Mouse (Mus musculus) MEL (cell line): Measurements from ENCODE around the gene Sp2. TPM values are rescaled to one million over a fixed set of nuclear protein-coding genes. Genes with fewer than 3 reads are reported as not detected.
A peak's percentile ranks its signal among the peaks of the same experiment; 100 is the strongest.

ENCODE experiments used
- DNase-seq: peaks from one replicate; pipeline ENCODE4 v3.0.0; 2011; ENCODE audit warnings: low read depth, low spot score
- H3K27ac ChIP-seq: 2 replicates; pipeline ENCODE4 v1.5.1; 2012; ENCODE audit warnings: low read depth, mild to moderate bottlenecking, control low read depth, low read length, moderate library complexity; ENCODE audit not compliant: control insufficient read depth
- H3K27me3 ChIP-seq, 2 experiments: fragments of 150-350 bp in 1 of 2; sonication (generic) in 1 of 2; 2 replicates each; pipeline ENCODE4 v1.6.1; 2012; ENCODE audit warnings: low read length in 2 of 2, mild to moderate bottlenecking in 2 of 2, improper control_type of control experiment in 1 of 2, moderate library complexity in 1 of 2; ENCODE audit not compliant: insufficient read depth in 2 of 2, control insufficient read depth in 1 of 2
- H3K36me3 ChIP-seq, 2 experiments: 2 replicates each; pipeline ENCODE4 v1.6.1; 2012 to 2014; ENCODE audit warnings: low read length in 2 of 2, improper control_type of control experiment in 1 of 2, inconsistent platforms in 1 of 2, mild to moderate bottlenecking in 1 of 2; ENCODE audit not compliant: insufficient read depth in 2 of 2, control insufficient read depth in 1 of 2
- H3K4me1 ChIP-seq, 2 experiments: fragments of 150-350 bp in 1 of 2; sonication (generic) in 1 of 2; 2 replicates each; pipeline ENCODE4 v1.6.1; 2012; ENCODE audit warnings: low read length in 2 of 2, improper control_type of control experiment in 1 of 2, mild to moderate bottlenecking in 1 of 2; ENCODE audit not compliant: insufficient read depth in 2 of 2, control insufficient read depth in 1 of 2
- H3K4me3 ChIP-seq, 2 experiments: fragments of 150-350 bp in 1 of 2; sonication (generic) in 1 of 2; 2 replicates each; pipeline ENCODE4 v1.5.1; 2012; ENCODE audit warnings: low read depth in 2 of 2, low read length in 2 of 2, mild to moderate bottlenecking in 2 of 2, moderate library complexity in 2 of 2, control low read depth in 1 of 2, improper control_type of control experiment in 1 of 2; ENCODE audit not compliant: control insufficient read depth in 1 of 2, insufficient read depth in 1 of 2
- H3K79me2 ChIP-seq: 2 replicates; pipeline ENCODE4 v1.6.1; 2012; ENCODE audit warnings: mild to moderate bottlenecking, low read length, moderate library complexity; ENCODE audit not compliant: control insufficient read depth, poor library complexity, insufficient read depth
- H3K9ac ChIP-seq: 2 replicates; pipeline ENCODE4 v1.6.1; 2012; ENCODE audit warnings: low read depth, mild to moderate bottlenecking, control low read depth, low read length, moderate library complexity; ENCODE audit not compliant: control insufficient read depth, poor library complexity, severe bottlenecking
- H3K9me3 ChIP-seq: fragments of 150-350 bp; sonication (generic); replicated peaks from 2 replicates; pipeline ENCODE4 v1.6.1; 2012; ENCODE audit warnings: mild to moderate bottlenecking, low read length, improper control_type of control experiment, moderate library complexity; ENCODE audit not compliant: insufficient read depth
- CTCF ChIP-seq, 3 experiments: IDR thresholded peaks in 2 of 3; conservative IDR thresholded peaks in 1 of 3; 2 replicates each; pipeline ENCODE4 v1.5.1; 2011 to 2012; ENCODE audit warnings: low read length in 3 of 3, low read depth in 2 of 3, mild to moderate bottlenecking in 2 of 3, improper control_type of control experiment in 1 of 3, inconsistent platforms in 1 of 3, mixed read lengths in 1 of 3, moderate library complexity in 1 of 3; ENCODE audit not compliant: control insufficient read depth in 1 of 3, insufficient read depth in 1 of 3, poor library complexity in 1 of 3, severe bottlenecking in 1 of 3
- ELF1 ChIP-seq: IDR thresholded peaks from 2 replicates; pipeline ENCODE4 v1.6.1; 2014; ENCODE audit warnings: low read depth, mild to moderate bottlenecking, inconsistent platforms, low read length, improper control_type of control experiment, moderate library complexity
- EP300 ChIP-seq, 2 experiments: IDR thresholded peaks; 2 replicates each; pipeline ENCODE4 v1.6.1; 2011; ENCODE audit warnings: improper control_type of control experiment in 2 of 2, low read length in 2 of 2, low read depth in 1 of 2, mild to moderate bottlenecking in 1 of 2
- ETS1 ChIP-seq: IDR thresholded peaks from 2 replicates; pipeline ENCODE4 v1.6.1; 2012; ENCODE audit warnings: low read depth, mild to moderate bottlenecking, inconsistent platforms, low read length, improper control_type of control experiment, moderate library complexity
- GATA1 ChIP-seq: IDR thresholded peaks from 2 replicates; pipeline ENCODE4 v1.6.1; 2011; ENCODE audit warnings: low read depth, low read length, improper control_type of control experiment
- JUND ChIP-seq: IDR thresholded peaks from 2 replicates; pipeline ENCODE4 v1.6.1; 2011; ENCODE audit warnings: low read depth, mild to moderate bottlenecking, improper control_type of control experiment, low read length
- MAX ChIP-seq: IDR thresholded peaks from 2 replicates; pipeline ENCODE4 v1.6.1; 2011; ENCODE audit warnings: low read length, improper control_type of control experiment
- MXI1 ChIP-seq: IDR thresholded peaks from 2 replicates; pipeline ENCODE4 v1.6.1; 2011; ENCODE audit warnings: mild to moderate bottlenecking, low read depth, low read length, improper control_type of control experiment
- MYC ChIP-seq: IDR thresholded peaks from 2 replicates; pipeline ENCODE4 v1.6.1; 2011; ENCODE audit warnings: low read depth, mild to moderate bottlenecking, low read length, improper control_type of control experiment, moderate library complexity
- POLR2A ChIP-seq, 2 experiments: IDR thresholded peaks; 2 replicates each; pipeline ENCODE4 v1.6.1; 2011 to 2012; ENCODE audit warnings: low read length in 2 of 2, mild to moderate bottlenecking in 2 of 2, control low read depth in 1 of 2, improper control_type of control experiment in 1 of 2, low read depth in 1 of 2, moderate library complexity in 1 of 2; ENCODE audit not compliant: control insufficient read depth in 1 of 2, insufficient read depth in 1 of 2, poor library complexity in 1 of 2
- POLR2AphosphoS2 ChIP-seq: IDR thresholded peaks from 2 replicates; pipeline ENCODE4 v1.6.1; 2011; ENCODE audit warnings: low read length, improper control_type of control experiment
- RCOR1 ChIP-seq: IDR thresholded peaks from 2 replicates; pipeline ENCODE4 v1.6.1; 2012; ENCODE audit warnings: low read depth, mild to moderate bottlenecking, inconsistent platforms, low read length, improper control_type of control experiment
- SIN3A ChIP-seq: IDR thresholded peaks from 2 replicates; pipeline ENCODE4 v1.6.1; 2012; ENCODE audit warnings: low read length, improper control_type of control experiment, inconsistent platforms
- SMC3 ChIP-seq: IDR thresholded peaks from 2 replicates; pipeline ENCODE4 v1.6.1; 2011; ENCODE audit warnings: low read depth, low read length, improper control_type of control experiment
- TAL1 ChIP-seq: IDR thresholded peaks from 2 replicates; pipeline ENCODE4 v1.6.1; 2012; ENCODE audit warnings: mild to moderate bottlenecking, inconsistent platforms, low read length, moderate library complexity, mixed read lengths
- TCF12 ChIP-seq: IDR thresholded peaks from 2 replicates; pipeline ENCODE4 v1.6.1; 2014; ENCODE audit warnings: low read depth, mild to moderate bottlenecking, inconsistent platforms, low read length, improper control_type of control experiment, moderate library complexity
- USF1 ChIP-seq: IDR thresholded peaks from 2 replicates; pipeline ENCODE4 v1.6.1; 2014; ENCODE audit warnings: low read depth, mild to moderate bottlenecking, inconsistent platforms, low read length, improper control_type of control experiment, moderate library complexity
- ZMIZ1 ChIP-seq: IDR thresholded peaks from 2 replicates; pipeline ENCODE4 v1.6.1; 2012; ENCODE audit warnings: low read depth, mild to moderate bottlenecking, inconsistent platforms, low read length, improper control_type of control experiment, moderate library complexity
- ZNF384 ChIP-seq: IDR thresholded peaks from 2 replicates; pipeline ENCODE4 v1.6.1; 2012; ENCODE audit warnings: low read depth, mild to moderate bottlenecking, inconsistent platforms, low read length, improper control_type of control experiment
- polyA plus RNA-seq, 2 experiments: library from polyadenylated mRNA; stranded (reverse) in 1 of 2; unstranded in 1 of 2; fragments of >175 nt in 1 of 2; fragments of >200 nt in 1 of 2; gene quantifications; 2 replicates each; pipeline versions ENCODE4 v1.2.1 to v1.2.4; 2012; ENCODE audit warnings: low replicate concordance in 2 of 2, low read depth in 1 of 2; ENCODE audit not compliant: insufficient read length in 2 of 2, insufficient read depth in 1 of 2, missing spikeins in 1 of 2
- total RNA-seq: library from RNA; depleted of rRNA; stranded (reverse); fragments of 300-350 nt; gene quantifications from 2 replicates; pipeline ENCODE4 v1.2.3, GENCODE M21; 2012

The Sp2 gene
- total and polyA plus RNA-seq, 3 experiments, result 1.4 to 20.3 TPM; not detected in 1

DNA sequence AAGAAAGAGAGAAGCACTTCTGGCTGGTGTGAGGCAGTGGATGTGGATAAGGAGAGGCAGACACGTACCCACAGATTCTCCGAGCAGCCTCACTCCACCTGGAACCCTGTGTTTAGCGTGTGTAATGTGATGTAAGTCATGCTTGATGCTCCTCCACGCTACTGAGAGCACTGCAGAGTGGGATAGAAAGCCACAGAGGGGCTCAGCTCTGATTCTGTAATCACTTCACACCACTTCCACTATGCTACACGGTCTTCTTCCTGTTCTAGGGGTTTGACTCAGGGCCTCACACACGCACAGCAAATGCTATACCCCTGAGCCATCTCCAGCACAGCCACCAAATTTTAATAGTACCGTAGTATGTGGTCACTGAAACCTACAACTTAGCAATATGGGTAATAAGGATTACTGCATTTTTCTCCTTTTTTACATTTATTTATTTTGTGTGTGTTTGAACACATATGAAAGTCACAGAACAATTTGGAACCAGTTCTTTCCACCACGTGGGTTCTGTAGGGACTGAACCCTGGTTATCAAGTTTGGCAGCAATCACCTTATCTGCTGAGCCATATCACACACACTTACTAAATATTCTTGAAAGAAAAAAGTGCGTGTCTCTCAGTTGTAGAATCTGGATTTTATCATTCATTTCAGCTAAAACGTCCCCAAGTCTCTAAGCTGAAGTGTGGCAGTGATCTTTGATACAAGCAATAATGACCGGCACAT lies 15.1 kb downstream of the Sp2 start:
- Histone ChIP-seq H3K9ac (no peak overlapping the region), H3K27ac (peak overlapping the region; percentile 23; the same call in 1 of the 2 replicates)
- peak; percentile 12; the same call in 1 of the 2 replicates for TF ChIP-seq SMC3
- TF ChIP-seq POLR2AphosphoS2, result no peak
- TF ChIP-seq EP300 (IDR thresholded peaks at IDR 0.05; ENCODE audit: low read depth in 1 of 2, low read length in 2 of 2), result peak in 1 of 2 experiments; percentile 35; a peak in 2 of 4 replicates
- 0 out of 2 replicates have a peak, but pooled peaks have one; percentile 24 for TF ChIP-seq ETS1
- peak; percentile 51; the same call in 1 of the 2 replicates for TF ChIP-seq TCF12
- peak; percentile 77 for TF ChIP-seq GATA1
- TF ChIP-seq ZNF384, result 0 out of 2 replicates have a peak, but pooled peaks have one; percentile 55
- peak; percentile 70 for TF ChIP-seq MYC
- peak; percentile 87 for TF ChIP-seq MXI1
- TF ChIP-seq USF1, result peak; percentile 67; the same call in 1 of the 2 replicates
- TF ChIP-seq TAL1, result no peak
- no peak for TF ChIP-seq SIN3A
- TF ChIP-seq JUND, result no peak
- no peak; the same call in 1 of the 2 replicates for TF ChIP-seq ZMIZ1
- no peak for TF ChIP-seq ELF1
- peak in 1 of 2 experiments; percentile 33; a peak in 1 of 4 replicates for TF ChIP-seq POLR2A (IDR thresholded peaks at IDR 0.05; ENCODE audit: control insufficient read depth in 1 of 2, insufficient read depth in 1 of 2, low read depth in 1 of 2, low read length in 2 of 2, poor library complexity in 1 of 2)
- TF ChIP-seq CTCF (IDR thresholded peaks at IDR 0.05 in 2 of 3, conservative IDR thresholded peaks at IDR 0.05 in 1 of 3; ENCODE audit: control insufficient read depth in 1 of 3, insufficient read depth in 1 of 3, low read depth in 2 of 3, low read length in 3 of 3, poor library complexity in 1 of 3, severe bottlenecking in 1 of 3), result no peak
- TF ChIP-seq RCOR1, result peak; percentile 62; the same call in 1 of the 2 replicates
- TF ChIP-seq MAX, result peak; percentile 38
- TF ChIP-seq, all 39 proteins: peak for 12
- no peaks in the 10 kb centered on the region for H3K27me3 ChIP-seq
- peak; percentile 45 for DNase-seq
- H3K4me3 ChIP-seq, result no peak overlapping the region
- H3K79me2 ChIP-seq, result peaks cover 12% of the 10 kb centered on the region; the same call in 1 of the 2 replicates
- no peaks in the 10 kb centered on the region for H3K9me3 ChIP-seq
- H3K36me3 ChIP-seq, result peaks cover 3 to 42% of the 10 kb centered on the region in 2 experiments
- peaks cover 20 to 37% of the 10 kb centered on the region in 2 experiments for H3K4me1 ChIP-seq

DNA sequence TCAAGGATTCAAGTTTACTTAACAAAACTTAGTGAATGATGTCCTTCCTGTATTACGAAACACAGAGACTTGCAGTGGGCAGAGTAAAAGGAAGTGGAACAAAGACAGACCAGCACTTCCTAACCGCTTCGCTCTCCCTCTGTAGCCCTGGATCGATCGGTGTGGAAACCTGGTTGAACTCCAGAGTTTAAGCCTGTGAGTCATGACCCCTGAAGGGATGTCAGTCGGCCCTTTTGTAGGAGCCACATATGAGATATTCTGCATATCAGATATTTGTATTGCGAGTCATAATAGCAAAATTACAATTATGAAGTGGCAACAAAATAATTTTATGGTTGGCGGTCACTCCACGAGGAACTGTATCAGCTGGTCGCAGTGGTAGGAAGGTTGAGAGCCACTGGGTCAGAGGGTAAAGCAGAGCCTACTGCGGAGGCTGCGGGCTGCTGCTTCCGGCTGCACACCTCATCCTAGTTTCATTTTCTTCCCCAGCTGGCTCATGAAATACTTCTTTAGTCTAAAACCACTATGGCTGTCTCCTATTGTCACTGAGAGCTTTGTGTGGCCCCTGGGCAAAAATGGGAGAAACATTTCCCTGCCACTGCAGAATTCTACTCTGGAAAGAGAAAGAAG lies 15.7 kb downstream of the Sp2 start:
- no peak overlapping the region for H3K4me3 ChIP-seq
- H3K27ac ChIP-seq, result no peak overlapping the region
- TF ChIP-seq SMC3, result no peak
- H3K27me3 ChIP-seq, result no peaks in the 10 kb centered on the region
- peaks cover 8% of the 10 kb centered on the region; the same call in 1 of the 2 replicates for H3K79me2 ChIP-seq
- H3K9me3 ChIP-seq, result no peaks in the 10 kb centered on the region
- H3K4me1 ChIP-seq, result peaks cover 20 to 37% of the 10 kb centered on the region in 2 experiments
- DNase-seq, result no peak
- H3K36me3 ChIP-seq, result peaks cover 3 to 42% of the 10 kb centered on the region in 2 experiments
- H3K9ac ChIP-seq, result no peak overlapping the region
